Mouse (Mus musculus): ENCODE measurements at regions not wholly inside any gene's neighbourhood (a gene's known extent, or its start where the extent isn't known, plus 50 kb on each side); places are given as distances from the start of the nearest gene placed in this dataset.
"Not testable (repeated sequence)": the region's sequence is repeated elsewhere in the genome, so short reads cannot be mapped to it uniquely, and the experiment has no call there.

GRCm38 (mm10) chr2:78283605-78284004 is 337.4 kb upstream of the Cwc22 start:
- intact Hi-C loops (cut with DNase I), result no loop called here
- DNase-seq, result peak in 1 of 2 experiments; percentile 8

GRCm38 (mm10) chr2:78281846-78282245 is 335.7 kb upstream of the Cwc22 start:
- DNase-seq; intact Hi-C loops (cut with DNase I): not testable (repeated sequence)

GRCm38 (mm10) chr2:78280219-78280915 is 334.2 kb upstream of the Cwc22 start:
- intact Hi-C loops (cut with DNase I), result no loop called here
- DNase-seq, result peak; percentile 15 to 19

GRCm38 (mm10) chr2:78279382-78280056 is 333.3 kb upstream of the Cwc22 start:
- DNase-seq, result peak; percentile 75 to 79
- intact Hi-C loops (cut with DNase I), result no loop called here

GRCm38 (mm10) chr2:78278630-78279029 is 332.5 kb upstream of the Cwc22 start:
- intact Hi-C loops (cut with DNase I), result no loop called here
- DNase-seq, result no peak

- intact Hi-C loops (cut with DNase I), result no loop called here
- no peak for DNase-seq
These were observed 331.5 kb upstream of the Cwc22 start for GRCm38 (mm10) chr2:78277699-78278098.

GRCm38 (mm10) chr2:78274122-78274521 is 327.9 kb upstream of the Cwc22 start:
- intact Hi-C loops (cut with DNase I), result no loop called here
- DNase-seq, result no peak

- intact Hi-C loops (cut with DNase I), result no loop called here
- no peak for DNase-seq
These were observed 322.5 kb upstream of the Cwc22 start for GRCm38 (mm10) chr2:78268705-78269104.

GRCm38 (mm10) chr2:78267527-78268375 is 321.6 kb upstream of the Cwc22 start:
- intact Hi-C loops (cut with DNase I), result no loop called here
- no peak for DNase-seq

GRCm38 (mm10) chr2:78253601-78254097 is 307.5 kb upstream of the Cwc22 start:
- intact Hi-C loops (cut with DNase I), result no loop called here

GRCm38 (mm10) chr2:78246354-78246753 is 300.2 kb upstream of the Cwc22 start:
- DNase-seq, result no peak
- intact Hi-C loops (cut with DNase I), result no loop called here

More at GRCm38 (mm10) chr2:78253601-78254097, 307.5 kb upstream of the Cwc22 start:
- DNase-seq, result no peak

- intact Hi-C loops (cut with DNase I), result no loop called here
- DNase-seq, result no peak
These were observed 294.1 kb upstream of the Cwc22 start for GRCm38 (mm10) chr2:78240299-78240698.

- intact Hi-C loops (cut with DNase I); DNase-seq: not testable (repeated sequence)
These were observed 279.4 kb upstream of the Cwc22 start for GRCm38 (mm10) chr2:78225383-78226100.

GRCm38 (mm10) chr2:78214469-78214868 is 268.3 kb upstream of the Cwc22 start:
- intact Hi-C loops (cut with DNase I), result no loop called here
- DNase-seq, result no peak

- intact Hi-C loops (cut with DNase I), result no loop called here
- DNase-seq, result no peak
These were observed 258.9 kb upstream of the Cwc22 start for GRCm38 (mm10) chr2:78205125-78205524.

- intact Hi-C loops (cut with DNase I), result no loop called here
- no peak for DNase-seq
These were observed 249.8 kb upstream of the Cwc22 start for GRCm38 (mm10) chr2:78196006-78196405.

GRCm38 (mm10) chr2:78189620-78190019 is 243.4 kb upstream of the Cwc22 start:
- peak; percentile 5 to 10 for DNase-seq
- intact Hi-C loops (cut with DNase I), result no loop called here

GRCm38 (mm10) chr2:78184950-78185349 is 238.8 kb upstream of the Cwc22 start:
- intact Hi-C loops (cut with DNase I), result no loop called here
- no peak for DNase-seq

- DNase-seq, result no peak
- intact Hi-C loops (cut with DNase I), result no loop called here
These were observed 227.6 kb upstream of the Cwc22 start for GRCm38 (mm10) chr2:78173784-78174183.

- intact Hi-C loops (cut with DNase I), result no loop called here
- DNase-seq, result no peak
These were observed 226.6 kb upstream of the Cwc22 start for GRCm38 (mm10) chr2:78172819-78173218.
